Mouse (Mus musculus) heart, postnatal 0 days (tissue): ENCODE measurements around the gene Arhgef12. TPM values are rescaled to one million over a fixed set of nuclear protein-coding genes. Genes with fewer than 3 reads are reported as not detected.

ENCODE experiments used
- ATAC-seq: fragments of 200-750 bp; cut with Nextera tagmentation; 2 replicates; pipeline ENCODE4 v1.8.0; 2017; ENCODE audit warnings: low read depth, moderate number of reproducible peaks, moderate library complexity; ENCODE audit not compliant: insufficient read depth
- DNase-seq: peaks from one replicate; pipeline ENCODE4 v3.0.0-alpha.2; 2016; ENCODE audit warnings: low spot score
- H3K27ac ChIP-seq: fragments of 300-500 bp; sonication (generic); 2 replicates; pipeline ENCODE4 v1.5.1; 2014; ENCODE audit warnings: low read depth, mild to moderate bottlenecking
- H3K27me3 ChIP-seq: fragments of 300-500 bp; sonication (generic); 2 replicates; pipeline ENCODE4 v1.6.1; 2014; ENCODE audit warnings: low read length, mixed read lengths; ENCODE audit not compliant: control insufficient read depth, insufficient read depth
- H3K36me3 ChIP-seq: fragments of 300-500 bp; sonication (generic); replicated peaks from 2 replicates; pipeline ENCODE4 v1.6.1; 2014; ENCODE audit warnings: low read length, mixed read lengths; ENCODE audit not compliant: control insufficient read depth, insufficient read depth
- H3K4me1 ChIP-seq: fragments of 300-500 bp; sonication (generic); 2 replicates; pipeline ENCODE4 v1.6.1; 2014; ENCODE audit warnings: antibody characterized with exemption; ENCODE audit not compliant: control insufficient read depth, insufficient read depth
- H3K4me2 ChIP-seq: fragments of 300-500 bp; sonication (generic); 2 replicates; pipeline ENCODE4 v1.6.1; 2014; ENCODE audit warnings: low read depth, mild to moderate bottlenecking, low read length, moderate library complexity
- H3K4me3 ChIP-seq: fragments of 300-500 bp; sonication (generic); 2 replicates; pipeline ENCODE4 v1.5.1; 2014; ENCODE audit warnings: low read depth, low read length
- H3K9ac ChIP-seq: fragments of 300-500 bp; sonication (generic); replicated peaks from 2 replicates; pipeline ENCODE4 v1.6.1; 2014; ENCODE audit warnings: low read depth, low read length, mixed read lengths
- H3K9me3 ChIP-seq: fragments of 300-500 bp; sonication (generic); replicated peaks from 2 replicates; pipeline ENCODE4 v1.6.1; 2016; ENCODE audit warnings: low read length; ENCODE audit not compliant: control insufficient read depth
- CTCF ChIP-seq: IDR thresholded peaks from 2 replicates; pipeline ENCODE4 v1.5.1; 2016; ENCODE audit warnings: antibody characterized with exemption, control low read depth, low read depth
- EP300 ChIP-seq: IDR thresholded peaks from 2 replicates; pipeline ENCODE4 v1.6.1; 2016; ENCODE audit warnings: antibody characterized with exemption, low read depth
- WGBS: fragments of 180-500 bp; shearing (Covaris S2); extraction: QIAGEN DNeasy Blood & Tissue Kit; methylation state at CpG from one replicate; pipeline ENCODE4 v1.1.7; 2014; 5-methylcytosine and 5-hydroxymethylcytosine counted together
- polyA plus RNA-seq: library from polyadenylated mRNA; unstranded; fragments of >200 nt; fragmentation: Nextera tagmentation; extraction: Ambion mirVana; gene quantifications from 2 replicates; pipeline ENCODE4 v1.2.1, GENCODE M21; 2015
- total RNA-seq: library from RNA; depleted of rRNA; stranded (reverse); fragments of >200 nt; gene quantifications from 2 replicates; pipeline ENCODE4 v1.2.3, GENCODE M21; 2014; ENCODE audit warnings: low replicate concordance; rRNA removed

The Arhgef12 gene
- total and polyA plus RNA-seq, 2 experiments from 2014 or later, result 10.3 to 57.3 TPM

GRCm38 (mm10) chr9:42932146-42932545 is 174.9 kb downstream of the Arhgef12 start:
- WGBS, result 40% methylated on average over 7 of the region's 7 CpGs
- H3K9me3 ChIP-seq, result no peaks in the 10 kb centered on the region
- peaks cover 36% of the 10 kb centered on the region for H3K27me3 ChIP-seq
- no peak overlapping the region for H3K27ac ChIP-seq
- H3K4me1 ChIP-seq, result no peaks in the 10 kb centered on the region
- ATAC-seq (no peak), DNase-seq (no peak)
- H3K4me3 ChIP-seq, result no peak overlapping the region
- H3K4me2 ChIP-seq, result no peak overlapping the region
- no peak overlapping the region for H3K9ac ChIP-seq
- TF ChIP-seq EP300 (no peak), CTCF (no peak)
- H3K36me3 ChIP-seq, result no peaks in the 10 kb centered on the region

GRCm38 (mm10) chr9:42927498-42927897 is 179.5 kb downstream of the Arhgef12 start:
- H3K4me1 ChIP-seq, result no peaks in the 10 kb centered on the region
- ATAC-seq (peak; percentile 44; the same call in 1 of the 2 replicates), DNase-seq (no peak)
- H3K36me3 ChIP-seq, result no peaks in the 10 kb centered on the region
- TF ChIP-seq CTCF (no peak), EP300 (no peak)
- no peak overlapping the region for H3K27ac ChIP-seq
- peaks cover 18% of the 10 kb centered on the region for H3K27me3 ChIP-seq
- H3K4me3 ChIP-seq, result no peak overlapping the region
- H3K9ac ChIP-seq, result no peak overlapping the region
- H3K9me3 ChIP-seq, result no peaks in the 10 kb centered on the region
- WGBS, result 47% methylated on average over 10 of the region's 10 CpGs
- no peak overlapping the region for H3K4me2 ChIP-seq

GRCm38 (mm10) chr9:42926564-42926963 is 180.5 kb downstream of the Arhgef12 start:
- no peak for ATAC-seq
- Histone ChIP-seq H3K4me2 (no peak overlapping the region), H3K27me3 (peaks cover 9% of the 10 kb centered on the region; the same call in 1 of the 2 replicates), H3K27ac (no peak overlapping the region), H3K4me1 (no peaks in the 10 kb centered on the region), H3K4me3 (no peak overlapping the region), H3K36me3 (no peaks in the 10 kb centered on the region), H3K9me3 (no peaks in the 10 kb centered on the region), H3K9ac (no peak overlapping the region)
- 80% methylated on average over 6 of the region's 6 CpGs for WGBS
- TF ChIP-seq CTCF (no peak), EP300 (no peak)
- DNase-seq, result no peak

- Histone ChIP-seq H3K36me3 (no peaks in the 10 kb centered on the region), H3K27ac (no peak overlapping the region), H3K9ac (no peak overlapping the region), H3K4me2 (no peak overlapping the region), H3K9me3 (no peaks in the 10 kb centered on the region), H3K4me3 (no peak overlapping the region), H3K27me3 (0 out of 2 replicates have a peak, but pooled peaks cover 2% of the 10 kb centered on the region), H3K4me1 (no peaks in the 10 kb centered on the region)
- ATAC-seq, result no peak
- no peak for DNase-seq
- WGBS, result 69% methylated on average over 4 of the region's 4 CpGs
- TF ChIP-seq CTCF (no peak), EP300 (no peak)
These were observed 185.2 kb downstream of the Arhgef12 start for GRCm38 (mm10) chr9:42921830-42922229.

GRCm38 (mm10) chr9:42920190-42920589 is 186.8 kb downstream of the Arhgef12 start:
- no peak for DNase-seq
- no peaks in the 10 kb centered on the region for H3K27me3 ChIP-seq
- no peaks in the 10 kb centered on the region for H3K4me1 ChIP-seq
- no peak overlapping the region for H3K4me2 ChIP-seq
- 45% methylated on average over 7 of the region's 7 CpGs for WGBS
- H3K4me3 ChIP-seq, result no peak overlapping the region
- TF ChIP-seq CTCF (peak; percentile 15), EP300 (no peak)
- ATAC-seq, result no peak
- no peak overlapping the region for H3K27ac ChIP-seq
- no peaks in the 10 kb centered on the region for H3K9me3 ChIP-seq
- no peaks in the 10 kb centered on the region for H3K36me3 ChIP-seq
- no peak overlapping the region for H3K9ac ChIP-seq

GRCm38 (mm10) chr9:42917911-42918310 is 189.1 kb downstream of the Arhgef12 start:
- Histone ChIP-seq H3K9me3 (no peaks in the 10 kb centered on the region), H3K4me2 (no peak overlapping the region), H3K4me3 (no peak overlapping the region), H3K36me3 (no peaks in the 10 kb centered on the region), H3K27me3 (no peaks in the 10 kb centered on the region), H3K9ac (no peak overlapping the region), H3K27ac (no peak overlapping the region), H3K4me1 (no peaks in the 10 kb centered on the region)
- no peak for TF ChIP-seq CTCF
- WGBS, result 78% methylated on average over 7 of the region's 7 CpGs
- ATAC-seq (no peak), DNase-seq (no peak)

Other genes with a start within 250 kb of the Arhgef12 start
- gene Grik4, start 162.7 kb downstream of the Arhgef12 start, total RNA-seq, result not detected in 2 replicates
- gene Grik4, start 162.7 kb downstream of the Arhgef12 start, polyA plus RNA-seq, result 0.03 TPM in 2 replicates
- 5.5 and 7.5 TPM in 2 replicates for gene Tmem136, start 9.3 kb upstream of the Arhgef12 start, total RNA-seq
- gene Tmem136, start 9.3 kb upstream of the Arhgef12 start, polyA plus RNA-seq, result 8.0 and 8.1 TPM in 2 replicates
- gene Pou2f3, start 103.1 kb upstream of the Arhgef12 start, total RNA-seq, result not detected in 2 replicates
- 0.08 and 0.10 TPM in 2 replicates for gene Pou2f3, start 103.1 kb upstream of the Arhgef12 start, polyA plus RNA-seq
- 15.6 and 26.6 TPM in 2 replicates for gene Oaf, start 132.7 kb upstream of the Arhgef12 start, total RNA-seq
- gene Oaf, start 132.7 kb upstream of the Arhgef12 start, polyA plus RNA-seq, result 20.7 and 22.4 TPM in 2 replicates
- 1.3 and 4.2 TPM in 2 replicates for gene Trim29, start 203.6 kb upstream of the Arhgef12 start, total RNA-seq
- 0.08 and 0.14 TPM in 2 replicates for gene Trim29, start 203.6 kb upstream of the Arhgef12 start, polyA plus RNA-seq